Mouse (Mus musculus): ENCODE results near the gene Glipr1l1. TPM values are rescaled to one million over a fixed set of nuclear protein-coding genes. Genes with fewer than 3 reads are reported as not detected.
"Not testable (repeated sequence)": the region's sequence is repeated elsewhere in the genome, so short reads cannot be mapped to it uniquely, and the experiment has no call there.

Glipr1l1 gene
- polyA plus RNA-seq, 1 experiment from 2014 or later: not detected

GRCm38 (mm10) chr10:112083157-112083556, 23.2 kb downstream of the Glipr1l1 start, which contains the start of gene Glipr1l2:
TSS of gene Glipr1l2 (plus strand) at chr10:112083354.
- Histone ChIP-seq H3K9me3 (ENCODE audit: control insufficient read depth, low read length) (no peaks in the 10 kb centered on the region), H3K27ac (ENCODE audit: low read depth, low read length) (no peak within 1 kb of the TSS), H3K36me3 (ENCODE audit: control insufficient read depth, insufficient read depth, low read length) (no peaks in the 10 kb centered on the region), H3K9ac (ENCODE audit: low read length) (no peak within 1 kb of the TSS), H3K4me2 (ENCODE audit: low read depth) (no peak within 1 kb of the TSS), H3K4me1 (ENCODE audit: control insufficient read depth, insufficient read depth, low read length) (no peaks in the 10 kb centered on the region), H3K4me3 (ENCODE audit: low read depth, low read length) (no peak within 1 kb of the TSS), H3K27me3 (ENCODE audit: control insufficient read depth, insufficient read depth, low read length) (no peaks in the 10 kb centered on the region)
- no peak for ATAC-seq (ENCODE audit: insufficient read depth, low FRiP score, low TSS enrichment)
- 92% methylated on average over 14 of the region's 14 CpGs for WGBS
- DNase-seq (ENCODE audit: low spot score): no peak

GRCm38 (mm10) chr10:112105785-112106184, 45.8 kb downstream of the Glipr1l1 start:
- WGBS: 5% methylated on average over 5 of the region's 5 CpGs
- H3K4me1 ChIP-seq (ENCODE audit: control insufficient read depth, insufficient read depth, low read length); H3K27me3 ChIP-seq (ENCODE audit: control insufficient read depth, insufficient read depth, low read length); ATAC-seq (ENCODE audit: insufficient read depth, low FRiP score, low TSS enrichment); H3K36me3 ChIP-seq (ENCODE audit: control insufficient read depth, insufficient read depth, low read length); H3K9ac ChIP-seq (ENCODE audit: low read length); H3K4me3 ChIP-seq (ENCODE audit: low read depth, low read length); H3K4me2 ChIP-seq (ENCODE audit: low read depth); H3K27ac ChIP-seq (ENCODE audit: low read depth, low read length); H3K9me3 ChIP-seq (ENCODE audit: control insufficient read depth, low read length): not testable (repeated sequence)
- peak; percentile 57 for DNase-seq (ENCODE audit: low spot score)

GRCm38 (mm10) chr10:112110401-112110800, 50.4 kb downstream of the Glipr1l1 start:
- no peak for ATAC-seq (ENCODE audit: insufficient read depth, low FRiP score, low TSS enrichment)

DNA sequence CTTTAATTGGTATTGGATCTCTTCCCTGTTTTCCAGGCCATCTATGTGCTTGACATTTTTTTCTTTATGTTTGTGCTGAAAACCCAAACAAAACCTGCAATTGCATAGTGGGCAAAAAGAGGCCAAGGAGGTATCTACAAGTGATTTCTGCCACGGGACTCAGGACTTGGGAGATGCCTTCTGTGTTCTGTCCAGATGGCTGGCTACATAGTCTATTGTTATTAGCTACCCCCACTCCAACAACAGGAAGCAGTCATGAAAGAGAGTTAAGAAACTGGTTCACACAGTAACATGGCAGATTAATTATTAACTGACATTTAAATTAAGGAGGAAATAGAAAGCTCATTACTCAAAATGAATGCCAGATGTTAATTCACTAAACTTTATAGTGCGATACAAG, 65.1 kb downstream of the Glipr1l1 start:
- not testable (repeated sequence) for H3K9ac ChIP-seq (ENCODE audit: low read length); H3K27ac ChIP-seq (ENCODE audit: low read depth, low read length); H3K4me1 ChIP-seq (ENCODE audit: control insufficient read depth, insufficient read depth, low read length); DNase-seq (ENCODE audit: low spot score); H3K36me3 ChIP-seq (ENCODE audit: control insufficient read depth, insufficient read depth, low read length); H3K9me3 ChIP-seq (ENCODE audit: control insufficient read depth, low read length); H3K4me3 ChIP-seq (ENCODE audit: low read depth, low read length); ATAC-seq (ENCODE audit: insufficient read depth, low FRiP score, low TSS enrichment); H3K27me3 ChIP-seq (ENCODE audit: control insufficient read depth, insufficient read depth, low read length); H3K4me2 ChIP-seq (ENCODE audit: low read depth)
- 69% methylated on average over 2 of the region's 2 CpGs for WGBS

More at GRCm38 (mm10) chr10:112110401-112110800, 50.4 kb downstream of the Glipr1l1 start:
- 91% methylated on average over 7 of the region's 7 CpGs for WGBS
- H3K4me2 ChIP-seq (ENCODE audit: low read depth): no peak overlapping the region
- no peak for DNase-seq (ENCODE audit: low spot score)
- no peak overlapping the region for H3K27ac ChIP-seq (ENCODE audit: low read depth, low read length)
- no peak overlapping the region for H3K9ac ChIP-seq (ENCODE audit: low read length)
- no peaks in the 10 kb centered on the region for H3K9me3 ChIP-seq (ENCODE audit: control insufficient read depth, low read length)
- H3K27me3 ChIP-seq (ENCODE audit: control insufficient read depth, insufficient read depth, low read length): no peaks in the 10 kb centered on the region
- no peak overlapping the region for H3K4me3 ChIP-seq (ENCODE audit: low read depth, low read length)
- no peaks in the 10 kb centered on the region for H3K4me1 ChIP-seq (ENCODE audit: control insufficient read depth, insufficient read depth, low read length)
- no peaks in the 10 kb centered on the region for H3K36me3 ChIP-seq (ENCODE audit: control insufficient read depth, insufficient read depth, low read length)

- H3K27ac ChIP-seq (ENCODE audit: low read depth, low read length); H3K4me1 ChIP-seq (ENCODE audit: control insufficient read depth, insufficient read depth, low read length); H3K4me2 ChIP-seq (ENCODE audit: low read depth); H3K9me3 ChIP-seq (ENCODE audit: control insufficient read depth, low read length); DNase-seq (ENCODE audit: low spot score); H3K9ac ChIP-seq (ENCODE audit: low read length); H3K36me3 ChIP-seq (ENCODE audit: control insufficient read depth, insufficient read depth, low read length); ATAC-seq (ENCODE audit: insufficient read depth, low FRiP score, low TSS enrichment); H3K27me3 ChIP-seq (ENCODE audit: control insufficient read depth, insufficient read depth, low read length); H3K4me3 ChIP-seq (ENCODE audit: low read depth, low read length): not testable (repeated sequence)
- 84% methylated on average over 6 of the region's 6 CpGs for WGBS
Measured at GRCm38 (mm10) chr10:112127682-112128230, 67.8 kb downstream of the Glipr1l1 start.

Other genes with a start within 250 kb of the Glipr1l1 start
- 58.4 and 62.4 TPM in 2 replicates for gene Krr1, start 87.5 kb upstream of the Glipr1l1 start, polyA plus RNA-seq (2014; fragmentation: Nextera tagmentation; extraction: Ambion mirVana)
- gene Glipr1, start 57.6 kb upstream of the Glipr1l1 start, polyA plus RNA-seq (2014; fragmentation: Nextera tagmentation; extraction: Ambion mirVana): 1.3 and 1.4 TPM in 2 replicates
- not detected in 2 replicates for gene Glipr1l2, start 23.2 kb downstream of the Glipr1l1 start, polyA plus RNA-seq (2014; fragmentation: Nextera tagmentation; extraction: Ambion mirVana)
- not detected in 2 replicates for gene Glipr1l3, start 100.1 kb downstream of the Glipr1l1 start, polyA plus RNA-seq (2014; fragmentation: Nextera tagmentation; extraction: Ambion mirVana)
- 0.36 and 0.50 TPM in 2 replicates for gene Caps2, start 103.4 kb downstream of the Glipr1l1 start, polyA plus RNA-seq (2014; fragmentation: Nextera tagmentation; extraction: Ambion mirVana)
- gene Kcnc2, start 210.9 kb downstream of the Glipr1l1 start, polyA plus RNA-seq (2014; fragmentation: Nextera tagmentation; extraction: Ambion mirVana): 0.52 and 0.81 TPM in 2 replicates

All from neural tube, embryonic 11.5 days (tissue).